Mouse (Mus musculus): Measurements from ENCODE around the gene Gm1043. TPM values are rescaled to one million over a fixed set of nuclear protein-coding genes. Genes with fewer than 3 reads are reported as not detected.

Gm1043 gene
- polyA plus RNA-seq, 1 experiment from 2014 or later = 0.05 TPM

DNA sequence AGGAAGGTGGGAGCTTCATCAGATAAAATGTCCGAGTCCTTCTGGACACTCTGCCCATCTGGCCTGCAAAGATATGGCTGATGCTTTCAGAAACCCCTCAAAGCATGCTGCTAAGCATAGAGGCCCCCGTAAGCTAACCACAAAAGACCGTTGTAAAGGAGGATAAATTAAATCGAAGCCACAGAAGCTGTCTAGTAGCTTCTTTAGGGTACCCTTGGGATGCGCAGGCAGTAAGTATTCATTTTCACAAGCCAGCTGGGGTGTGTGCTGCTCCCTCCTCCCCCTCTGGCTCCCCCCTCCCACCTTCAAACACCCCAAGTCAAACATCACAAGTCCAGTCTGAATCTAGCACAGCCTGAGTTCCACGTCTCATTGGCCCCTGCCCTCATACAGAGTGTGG, 129.4 kb downstream of the Gm1043 start:
- Histone ChIP-seq H3K4me2 (ENCODE audit: low read depth, low read length) (no peak overlapping the region), H3K27ac (ENCODE audit: low read length) (no peak overlapping the region), H3K4me3 (replicated peaks; ENCODE audit: low read length) (no peak overlapping the region), H3K9ac (ENCODE audit: low read length) (no peak overlapping the region), H3K9me3 (replicated peaks; ENCODE audit: control insufficient read depth, low read length) (no peaks in the 10 kb centered on the region), H3K4me1 (ENCODE audit: control insufficient read depth, insufficient read depth, low read length) (no peaks in the 10 kb centered on the region), H3K27me3 (ENCODE audit: control insufficient read depth, insufficient read depth, low read length) (no peaks in the 10 kb centered on the region), H3K36me3 (ENCODE audit: control insufficient read depth, insufficient read depth, low read length) (no peaks in the 10 kb centered on the region)
- no peak for ATAC-seq (ENCODE audit: insufficient read depth, low FRiP score)
- 84% methylated on average over 6 of the region's 6 CpGs for WGBS

DNA sequence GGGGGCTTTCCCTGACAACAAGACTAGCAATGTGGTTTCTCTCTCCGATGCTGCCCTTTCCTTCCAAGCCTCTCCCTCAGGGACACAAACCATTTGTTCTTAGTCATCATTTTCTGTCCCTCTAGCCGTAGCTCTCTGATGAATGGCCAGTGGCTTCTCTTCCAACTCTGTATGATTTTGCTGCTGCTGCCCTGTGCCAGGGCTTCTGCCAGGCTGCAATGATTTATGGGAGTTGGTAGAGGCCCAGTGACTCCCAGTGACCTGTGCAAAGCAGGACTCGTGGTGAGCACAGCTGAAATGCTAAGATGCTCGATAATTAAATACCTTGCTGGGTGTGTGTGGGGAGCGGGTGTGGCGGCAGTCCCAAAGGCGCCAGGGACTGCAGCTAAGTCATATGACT, 130.1 kb downstream of the Gm1043 start:
- Histone ChIP-seq H3K4me2 (ENCODE audit: low read depth, low read length) (no peak overlapping the region), H3K27me3 (ENCODE audit: control insufficient read depth, insufficient read depth, low read length) (no peaks in the 10 kb centered on the region), H3K4me1 (ENCODE audit: control insufficient read depth, insufficient read depth, low read length) (no peaks in the 10 kb centered on the region), H3K9ac (ENCODE audit: low read length) (no peak overlapping the region), H3K4me3 (replicated peaks; ENCODE audit: low read length) (no peak overlapping the region), H3K9me3 (replicated peaks; ENCODE audit: control insufficient read depth, low read length) (no peaks in the 10 kb centered on the region), H3K36me3 (ENCODE audit: control insufficient read depth, insufficient read depth, low read length) (no peaks in the 10 kb centered on the region), H3K27ac (ENCODE audit: low read length) (no peak overlapping the region)
- WGBS = 82% methylated on average over 7 of the region's 7 CpGs
- ATAC-seq (ENCODE audit: insufficient read depth, low FRiP score) = no peak

DNA sequence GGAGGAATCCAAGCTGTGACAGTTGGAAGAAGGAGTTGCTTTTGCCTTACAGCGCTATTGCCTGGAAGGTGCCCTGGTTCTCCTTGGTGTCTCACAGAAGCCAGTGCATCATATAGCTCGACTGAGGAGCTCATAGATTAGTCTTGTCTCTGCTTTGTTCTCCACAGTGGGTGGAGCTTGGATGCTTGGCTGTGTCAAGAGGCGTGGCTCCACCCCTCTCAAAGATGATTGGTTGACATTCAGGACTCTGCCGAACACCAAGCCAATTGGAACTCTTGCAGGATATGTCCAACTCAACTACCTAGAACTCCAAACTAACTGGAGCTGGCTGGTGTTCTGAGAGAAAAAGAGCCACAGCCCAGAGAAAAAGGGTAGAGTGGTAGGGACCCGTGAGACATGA, 134.4 kb downstream of the Gm1043 start:
- Histone ChIP-seq H3K4me2 (ENCODE audit: low read depth, low read length) (no peak overlapping the region), H3K9ac (ENCODE audit: low read length) (no peak overlapping the region), H3K36me3 (ENCODE audit: control insufficient read depth, insufficient read depth, low read length) (no peaks in the 10 kb centered on the region), H3K4me1 (ENCODE audit: control insufficient read depth, insufficient read depth, low read length) (no peaks in the 10 kb centered on the region), H3K27me3 (ENCODE audit: control insufficient read depth, insufficient read depth, low read length) (no peaks in the 10 kb centered on the region), H3K27ac (ENCODE audit: low read length) (no peak overlapping the region), H3K9me3 (replicated peaks; ENCODE audit: control insufficient read depth, low read length) (no peaks in the 10 kb centered on the region), H3K4me3 (replicated peaks; ENCODE audit: low read length) (no peak overlapping the region)
- 43% methylated on average over 5 of the region's 5 CpGs for WGBS
- ATAC-seq (ENCODE audit: insufficient read depth, low FRiP score) = no peak

DNA sequence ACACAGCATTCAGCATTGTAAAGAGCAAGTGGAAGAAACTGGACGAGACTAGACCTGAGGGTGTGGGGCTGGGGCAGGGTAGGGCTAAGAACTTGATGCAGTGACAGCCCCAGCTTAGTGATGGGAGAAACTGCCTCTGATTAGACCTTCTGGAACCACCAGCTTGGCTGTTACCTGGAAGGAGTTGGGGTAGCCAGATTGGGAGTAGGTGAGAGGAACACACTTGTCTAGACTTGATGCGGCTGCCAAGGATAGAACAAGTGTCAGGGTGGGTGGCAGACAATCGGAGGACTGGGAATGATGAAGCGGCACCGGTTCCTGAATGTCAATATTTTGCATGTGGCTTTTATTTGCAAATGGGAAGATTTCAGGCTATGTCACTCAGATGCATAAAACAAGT, 135.4 kb downstream of the Gm1043 start:
- no peak overlapping the region for H3K4me3 ChIP-seq (replicated peaks; ENCODE audit: low read length)
- 80% methylated on average over 5 of the region's 5 CpGs for WGBS
- no peaks in the 10 kb centered on the region for H3K27me3 ChIP-seq (ENCODE audit: control insufficient read depth, insufficient read depth, low read length)
- H3K27ac ChIP-seq (ENCODE audit: low read length) = no peak overlapping the region
- no peaks in the 10 kb centered on the region for H3K36me3 ChIP-seq (ENCODE audit: control insufficient read depth, insufficient read depth, low read length)
- H3K4me2 ChIP-seq (ENCODE audit: low read depth, low read length) = no peak overlapping the region
- H3K4me1 ChIP-seq (ENCODE audit: control insufficient read depth, insufficient read depth, low read length) = no peaks in the 10 kb centered on the region
- no peaks in the 10 kb centered on the region for H3K9me3 ChIP-seq (replicated peaks; ENCODE audit: control insufficient read depth, low read length)
- no peak overlapping the region for H3K9ac ChIP-seq (ENCODE audit: low read length)
- no peak for ATAC-seq (ENCODE audit: insufficient read depth, low FRiP score)

DNA sequence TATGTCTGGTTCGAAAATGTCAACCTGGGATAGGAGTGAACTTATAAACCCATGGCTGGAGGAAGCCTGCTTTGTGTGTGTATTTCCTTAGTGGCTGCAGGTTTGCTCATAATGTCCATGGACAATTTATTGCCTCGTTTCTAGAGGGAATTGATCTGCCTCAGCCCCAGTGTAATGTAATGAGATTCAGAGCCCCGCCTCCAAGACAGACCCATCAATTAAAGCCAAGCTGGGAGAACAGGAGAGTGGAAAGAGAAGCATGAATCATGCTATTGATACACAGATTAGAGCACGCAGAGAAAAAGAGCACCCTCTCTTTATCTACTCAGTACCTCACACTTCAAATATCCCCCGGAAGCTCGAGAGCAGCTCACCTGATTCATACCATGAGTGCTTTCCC, 136.4 kb downstream of the Gm1043 start:
- no peak overlapping the region for H3K9ac ChIP-seq (ENCODE audit: low read length)
- ATAC-seq (ENCODE audit: insufficient read depth, low FRiP score) = no peak
- H3K9me3 ChIP-seq (replicated peaks; ENCODE audit: control insufficient read depth, low read length) = no peaks in the 10 kb centered on the region
- H3K27me3 ChIP-seq (ENCODE audit: control insufficient read depth, insufficient read depth, low read length) = no peaks in the 10 kb centered on the region
- H3K27ac ChIP-seq (ENCODE audit: low read length) = no peak overlapping the region
- no peaks in the 10 kb centered on the region for H3K4me1 ChIP-seq (ENCODE audit: control insufficient read depth, insufficient read depth, low read length)
- no peak overlapping the region for H3K4me2 ChIP-seq (ENCODE audit: low read depth, low read length)
- H3K36me3 ChIP-seq (ENCODE audit: control insufficient read depth, insufficient read depth, low read length) = no peaks in the 10 kb centered on the region
- no peak overlapping the region for H3K4me3 ChIP-seq (replicated peaks; ENCODE audit: low read length)
- 42% methylated on average over 6 of the region's 6 CpGs for WGBS

DNA sequence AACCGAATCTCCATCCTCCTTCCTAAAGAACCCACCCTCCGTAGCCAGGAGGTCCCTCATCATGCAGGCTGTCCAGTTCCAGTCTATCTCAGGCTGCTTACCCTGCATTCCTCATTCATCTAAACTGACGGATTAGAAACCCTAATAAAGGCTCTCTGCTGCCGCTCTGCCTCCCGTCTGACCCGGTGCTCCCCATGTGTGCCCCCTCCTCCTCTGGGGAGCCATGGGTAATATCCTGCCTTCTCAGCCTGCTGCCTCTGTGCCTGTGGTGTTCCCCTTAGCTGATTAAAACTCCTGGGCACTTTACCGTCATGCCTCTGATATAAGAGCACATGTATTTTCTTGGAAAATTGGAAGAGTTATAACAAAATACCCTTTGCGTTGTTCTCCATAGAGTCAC, 137.1 kb downstream of the Gm1043 start:
- H3K36me3 ChIP-seq (ENCODE audit: control insufficient read depth, insufficient read depth, low read length) = no peaks in the 10 kb centered on the region
- 63% methylated on average over 8 of the region's 8 CpGs for WGBS
- no peaks in the 10 kb centered on the region for H3K4me1 ChIP-seq (ENCODE audit: control insufficient read depth, insufficient read depth, low read length)
- no peaks in the 10 kb centered on the region for H3K27me3 ChIP-seq (ENCODE audit: control insufficient read depth, insufficient read depth, low read length)
- ATAC-seq (ENCODE audit: insufficient read depth, low FRiP score) = no peak
- no peak overlapping the region for H3K4me3 ChIP-seq (replicated peaks; ENCODE audit: low read length)
- no peak overlapping the region for H3K9ac ChIP-seq (ENCODE audit: low read length)
- H3K4me2 ChIP-seq (ENCODE audit: low read depth, low read length) = no peak overlapping the region
- H3K27ac ChIP-seq (ENCODE audit: low read length) = no peak overlapping the region
- H3K9me3 ChIP-seq (replicated peaks; ENCODE audit: control insufficient read depth, low read length) = no peaks in the 10 kb centered on the region

DNA sequence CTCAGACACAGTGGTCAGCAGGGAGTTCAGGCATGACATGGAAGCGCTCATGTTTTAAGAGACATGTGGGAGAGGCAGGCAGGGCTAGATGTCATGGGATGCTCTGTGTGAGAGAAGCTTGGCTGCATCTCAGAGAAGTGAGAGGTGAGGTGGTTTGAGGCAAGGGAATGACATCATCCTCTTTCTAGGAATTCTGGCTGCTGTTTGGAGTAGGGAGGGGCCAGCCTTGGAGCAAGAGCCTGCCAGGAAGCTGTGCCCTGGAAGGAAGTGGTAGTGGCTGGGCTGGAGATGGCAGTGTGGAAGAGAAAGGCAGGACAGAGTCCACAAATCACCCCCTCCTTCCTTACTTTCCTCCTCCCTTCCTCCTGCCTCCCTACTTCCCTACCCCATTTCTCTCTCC, 140.5 kb downstream of the Gm1043 start:
- ATAC-seq (ENCODE audit: insufficient read depth, low FRiP score) = no peak
- Histone ChIP-seq H3K27ac (ENCODE audit: low read length) (no peak overlapping the region), H3K9me3 (replicated peaks; ENCODE audit: control insufficient read depth, low read length) (no peaks in the 10 kb centered on the region), H3K36me3 (ENCODE audit: control insufficient read depth, insufficient read depth, low read length) (no peaks in the 10 kb centered on the region), H3K9ac (ENCODE audit: low read length) (no peak overlapping the region), H3K4me2 (ENCODE audit: low read depth, low read length) (no peak overlapping the region), H3K4me1 (ENCODE audit: control insufficient read depth, insufficient read depth, low read length) (no peaks in the 10 kb centered on the region), H3K4me3 (replicated peaks; ENCODE audit: low read length) (no peak overlapping the region), H3K27me3 (ENCODE audit: control insufficient read depth, insufficient read depth, low read length) (no peaks in the 10 kb centered on the region)
- 88% methylated on average over 1 of the region's 1 CpGs for WGBS

DNA sequence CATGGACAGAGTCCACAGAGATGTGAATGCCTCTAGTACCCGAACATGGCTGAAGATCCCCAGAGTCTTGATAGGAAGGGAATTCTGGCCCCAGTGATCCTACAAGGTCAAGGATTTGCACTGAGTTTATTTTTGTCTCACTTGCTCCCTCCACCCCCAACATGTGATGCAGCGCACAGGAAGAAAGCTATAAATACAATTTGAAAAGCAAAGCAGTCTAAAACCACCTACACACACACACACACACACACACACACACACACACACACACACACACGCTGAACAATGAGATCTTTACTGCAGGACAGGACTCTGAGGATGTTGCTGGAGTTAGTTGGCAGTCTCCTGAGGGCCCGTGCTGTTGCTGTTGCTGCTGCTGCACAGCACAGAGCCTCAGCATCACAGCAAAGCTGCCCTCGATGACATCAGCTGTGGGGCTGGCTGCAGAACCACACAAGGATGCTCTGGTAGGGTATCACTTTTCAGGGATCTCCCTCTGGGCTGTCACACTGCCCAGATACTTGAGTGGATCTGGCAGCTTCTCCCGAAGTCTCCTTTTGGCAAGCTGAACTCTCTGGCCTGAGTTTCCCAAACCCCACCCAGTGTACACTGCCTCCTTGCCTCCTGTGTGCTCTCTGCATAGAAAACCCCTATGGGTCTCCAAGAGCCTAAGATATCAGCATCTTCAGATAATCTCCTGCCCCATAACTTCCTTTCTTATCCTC, 142.9 kb downstream of the Gm1043 start:
- Histone ChIP-seq H3K27me3 (ENCODE audit: control insufficient read depth, insufficient read depth, low read length) (no peaks in the 10 kb centered on the region), H3K9ac (ENCODE audit: low read length) (no peak overlapping the region), H3K4me3 (replicated peaks; ENCODE audit: low read length) (no peak overlapping the region), H3K9me3 (replicated peaks; ENCODE audit: control insufficient read depth, low read length) (no peaks in the 10 kb centered on the region), H3K4me2 (ENCODE audit: low read depth, low read length) (no peak overlapping the region), H3K27ac (ENCODE audit: low read length) (no peak overlapping the region), H3K4me1 (ENCODE audit: control insufficient read depth, insufficient read depth, low read length) (no peaks in the 10 kb centered on the region), H3K36me3 (ENCODE audit: control insufficient read depth, insufficient read depth, low read length) (no peaks in the 10 kb centered on the region)
- WGBS = 45% methylated on average over 6 of the region's 6 CpGs
- ATAC-seq (ENCODE audit: insufficient read depth, low FRiP score) = no peak

DNA sequence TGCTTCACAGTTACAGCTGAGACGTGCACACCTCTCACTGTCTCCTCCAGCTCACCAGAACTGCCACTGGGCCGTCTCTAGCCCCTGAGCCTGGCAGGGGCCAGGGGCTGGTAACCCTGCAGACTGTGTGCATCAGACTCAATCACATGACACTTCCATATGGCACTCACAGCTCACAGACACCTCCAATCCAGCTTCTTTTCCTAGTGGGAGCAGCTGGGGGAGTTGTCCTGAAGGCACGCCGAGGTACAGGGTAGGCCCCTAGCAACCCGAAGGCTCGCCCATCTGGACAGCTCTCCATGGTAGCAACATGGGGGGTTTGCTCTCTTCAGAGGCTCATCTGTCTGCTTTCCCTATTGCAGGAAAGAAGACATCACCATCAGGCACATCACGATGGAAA, 143.7 kb downstream of the Gm1043 start:
- Histone ChIP-seq H3K9ac (ENCODE audit: low read length) (no peak overlapping the region), H3K9me3 (replicated peaks; ENCODE audit: control insufficient read depth, low read length) (no peaks in the 10 kb centered on the region), H3K4me1 (ENCODE audit: control insufficient read depth, insufficient read depth, low read length) (no peaks in the 10 kb centered on the region), H3K36me3 (ENCODE audit: control insufficient read depth, insufficient read depth, low read length) (no peaks in the 10 kb centered on the region), H3K4me3 (replicated peaks; ENCODE audit: low read length) (no peak overlapping the region), H3K27ac (ENCODE audit: low read length) (no peak overlapping the region), H3K4me2 (ENCODE audit: low read depth, low read length) (no peak overlapping the region), H3K27me3 (ENCODE audit: control insufficient read depth, insufficient read depth, low read length) (no peaks in the 10 kb centered on the region)
- WGBS = 63% methylated on average over 7 of the region's 7 CpGs
- ATAC-seq (ENCODE audit: insufficient read depth, low FRiP score) = no peak

All from stomach, embryonic 16.5 days (tissue).